Mouse (Mus musculus): ENCODE data around the gene Wdr4.

- no peak for TF ChIP-seq CTCF (conservative IDR thresholded peaks at IDR 0.05; ENCODE audit: low read length)
- no peak for TF ChIP-seq POU5F1 (IDR thresholded peaks at IDR 0.05; ENCODE audit: borderline replicate concordance, low read length)
Measured at GRCm38 (mm10) chr17:31468496-31468895, 51.3 kb downstream of the Wdr4 start.

Measured in E14TG2a.4 (cell line).